Mouse (Mus musculus): Measurements from ENCODE around the gene Sstr5.

Gene Sstr5

GRCm38 (mm10) chr17:25474330-25475077 lies 22.6 kb downstream of the Sstr5 start:
- peak; percentile 64 to 72 for DNase-seq (ENCODE audit: low spot score in 2 of 2)

DNA sequence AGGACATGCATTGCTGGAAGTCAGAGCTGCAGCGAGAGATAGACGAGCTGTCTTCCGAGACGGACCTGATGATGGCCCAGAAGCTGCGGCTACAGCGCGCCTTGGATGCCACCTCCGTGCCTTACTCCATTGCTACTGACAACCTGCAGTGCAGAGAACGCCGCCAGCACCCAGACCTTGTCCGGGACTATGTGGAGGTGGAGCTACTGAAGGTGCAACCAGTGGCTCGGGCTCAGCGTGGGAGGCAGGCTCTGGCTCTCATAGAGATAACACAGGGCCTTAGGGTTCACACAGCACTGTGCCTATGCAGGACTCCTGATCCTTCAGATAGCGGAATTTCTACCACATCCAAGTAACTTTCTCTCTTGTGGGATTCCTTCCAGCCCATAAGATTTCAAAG lies 25.0 kb downstream of the Sstr5 start:
- no peak for DNase-seq (ENCODE audit: low spot score in 2 of 2)

DNA sequence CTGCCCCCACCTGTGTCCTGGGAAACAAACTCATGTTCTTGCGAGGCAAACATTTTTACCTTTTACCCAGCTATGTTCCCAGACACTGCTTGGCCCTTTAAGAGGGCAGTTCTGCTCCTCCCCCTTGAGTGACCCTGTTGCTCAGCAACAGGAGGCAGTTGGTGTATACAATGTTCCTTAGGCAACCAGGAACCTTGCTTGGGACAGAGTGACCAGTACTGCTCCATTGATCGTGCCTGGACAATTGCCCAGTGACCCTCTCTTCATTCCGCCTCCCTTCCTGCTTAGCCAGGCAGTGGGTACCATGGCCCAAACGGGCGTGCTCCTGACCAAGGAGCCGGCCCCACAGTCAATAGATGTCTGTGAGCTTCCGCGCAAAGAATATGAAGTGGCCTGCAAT lies 25.7 kb downstream of the Sstr5 start:
- DNase-seq (ENCODE audit: low spot score in 2 of 2), result peak; percentile 74 to 77

DNA sequence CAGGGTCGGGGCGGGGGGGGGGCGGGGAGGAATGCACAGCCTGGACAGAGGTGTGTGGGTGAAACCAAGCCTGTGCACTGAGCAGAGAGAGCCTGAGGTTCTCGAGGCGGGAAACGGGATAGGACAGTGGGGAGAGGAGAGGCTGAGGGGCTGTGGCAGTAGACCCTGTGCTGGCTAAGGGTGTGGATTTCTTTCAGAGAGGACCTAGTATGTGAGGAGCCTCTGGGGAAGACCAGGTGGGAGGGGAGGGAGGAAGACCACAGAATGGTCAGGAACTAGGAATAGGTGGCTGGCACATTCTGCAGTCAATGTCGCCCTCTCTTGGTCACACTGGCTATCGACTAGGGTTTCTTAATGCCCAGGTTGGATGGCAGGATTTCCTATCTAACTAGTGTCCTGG lies 27.3 kb downstream of the Sstr5 start:
- DNase-seq (ENCODE audit: low spot score in 2 of 2), result peak; percentile 73 to 84

- DNase-seq (ENCODE audit: low spot score in 2 of 2), result no peak
These were observed 28.8 kb downstream of the Sstr5 start for GRCm38 (mm10) chr17:25468301-25468700.

GRCm38 (mm10) chr17:25467781-25468180 lies 29.3 kb downstream of the Sstr5 start:
- no peak for DNase-seq (ENCODE audit: low spot score in 2 of 2)

DNA sequence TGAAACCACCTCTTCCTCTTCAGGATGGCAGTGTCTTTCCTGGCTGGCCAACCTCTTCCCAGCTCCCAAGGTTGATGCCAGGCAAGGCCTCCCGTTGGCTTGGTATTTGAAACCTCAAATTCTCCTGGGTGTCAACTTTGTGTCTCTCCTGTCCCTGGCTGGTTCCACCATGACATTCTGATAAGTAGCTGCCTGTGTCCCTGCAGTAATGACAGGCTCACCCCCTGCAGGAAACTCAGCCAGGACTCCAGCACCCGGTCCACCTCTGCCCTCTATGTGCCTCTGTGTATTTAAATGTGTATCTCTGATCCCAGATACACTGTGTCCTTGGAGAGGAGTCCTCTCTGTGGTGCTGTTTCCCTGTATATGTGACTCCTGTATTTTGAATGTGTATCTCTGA lies 30.8 kb downstream of the Sstr5 start:
- no peak for DNase-seq (ENCODE audit: low spot score in 2 of 2)

DNA sequence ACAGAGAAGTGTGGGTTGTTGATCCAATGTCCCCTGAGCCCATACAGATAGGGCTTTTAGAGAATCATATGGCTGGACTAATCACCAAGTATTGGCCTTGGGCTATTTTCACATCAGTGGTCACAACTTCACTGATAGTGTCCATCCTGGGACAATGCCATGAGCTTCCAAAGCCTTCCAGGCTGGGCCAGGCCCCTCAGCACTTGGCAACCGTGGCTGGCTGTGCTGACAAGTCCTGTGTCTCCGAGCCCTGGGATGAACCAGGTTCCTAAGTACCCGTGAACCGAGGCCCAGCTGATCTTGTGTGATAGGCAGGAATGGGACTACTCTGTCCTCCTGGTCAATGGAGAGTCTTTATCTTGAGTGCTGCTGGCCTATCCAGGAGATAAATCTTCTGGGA lies 33.0 kb downstream of the Sstr5 start:
- DNase-seq (ENCODE audit: low spot score in 2 of 2), result no peak

- DNase-seq (ENCODE audit: low spot score in 2 of 2), result no peak
These were observed 33.7 kb downstream of the Sstr5 start for GRCm38 (mm10) chr17:25463326-25463945.

DNA sequence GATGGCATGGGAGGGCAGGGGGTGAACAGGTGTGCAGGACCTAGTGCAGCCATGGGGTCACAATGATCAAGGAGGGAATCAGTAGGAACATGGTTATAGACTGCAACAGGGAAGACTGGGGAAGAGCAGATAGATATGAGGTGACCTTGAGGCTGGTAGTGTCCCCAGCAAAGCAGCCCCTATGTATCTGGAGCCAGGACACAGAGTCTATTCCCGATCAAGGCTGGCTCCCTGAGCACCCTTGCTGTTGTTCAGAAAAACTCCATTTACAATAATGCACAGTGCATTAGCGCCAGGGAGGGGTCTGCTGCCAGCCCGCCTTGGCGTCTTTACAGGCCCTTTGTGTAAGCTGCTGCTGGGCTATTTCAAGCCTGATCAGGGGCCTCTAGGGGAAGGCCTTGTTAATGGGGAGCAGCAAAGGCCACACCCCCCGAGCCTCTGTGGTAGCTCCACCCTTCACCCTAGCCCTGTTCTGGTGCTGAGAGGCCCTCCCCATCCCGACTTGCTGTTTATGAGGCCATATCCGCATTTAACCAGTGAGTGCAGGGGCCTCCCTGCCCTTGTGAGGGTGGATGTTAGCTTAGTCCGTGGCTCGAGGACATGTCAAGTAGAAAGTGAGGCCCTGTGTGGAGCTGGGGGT lies 34.7 kb downstream of the Sstr5 start:
- no peak for DNase-seq (ENCODE audit: low spot score in 2 of 2)

- peak; percentile 85 to 92 for DNase-seq (ENCODE audit: low spot score in 2 of 2)
These were observed 40.5 kb downstream of the Sstr5 start for GRCm38 (mm10) chr17:25456540-25456939.

- peak in 1 of 2 experiments; percentile 60 for DNase-seq (ENCODE audit: low spot score in 2 of 2)
These were observed 42.8 kb downstream of the Sstr5 start, which contains the start of gene Tekt4 for GRCm38 (mm10) chr17:25454272-25454671. Tekt4 (plus strand) TSS chr17:25454615.

- DNase-seq (ENCODE audit: low spot score in 2 of 2), result no peak
These were observed 44.7 kb downstream of the Sstr5 start for GRCm38 (mm10) chr17:25452246-25452965.

- DNase-seq (ENCODE audit: low spot score in 2 of 2), result no peak
These were observed 46.8 kb downstream of the Sstr5 start for GRCm38 (mm10) chr17:25450329-25450728.

- DNase-seq (ENCODE audit: low spot score in 2 of 2), result no peak
These were observed 49.2 kb downstream of the Sstr5 start for GRCm38 (mm10) chr17:25447865-25448264.

DNA sequence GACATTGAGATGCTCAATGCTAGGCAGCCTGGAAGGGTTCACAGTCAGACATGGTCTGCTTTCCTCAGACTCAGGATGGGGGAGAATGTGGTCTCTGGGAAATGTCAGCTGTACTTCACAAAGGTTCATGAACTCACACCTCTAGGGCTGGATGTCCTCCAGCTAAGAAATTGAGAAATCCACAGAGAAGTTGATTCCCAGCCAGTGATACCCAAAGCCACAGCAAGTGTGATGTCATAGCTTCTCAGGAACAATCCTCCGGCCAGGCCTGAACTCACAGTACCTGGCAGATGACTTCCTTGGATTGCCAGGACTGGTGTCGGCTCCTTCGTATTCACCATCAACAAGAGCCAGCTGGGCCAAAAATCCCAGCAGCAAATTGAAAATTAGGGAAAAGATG lies 51.2 kb downstream of the Sstr5 start:
- DNase-seq (ENCODE audit: low spot score in 2 of 2), result no peak

DNA sequence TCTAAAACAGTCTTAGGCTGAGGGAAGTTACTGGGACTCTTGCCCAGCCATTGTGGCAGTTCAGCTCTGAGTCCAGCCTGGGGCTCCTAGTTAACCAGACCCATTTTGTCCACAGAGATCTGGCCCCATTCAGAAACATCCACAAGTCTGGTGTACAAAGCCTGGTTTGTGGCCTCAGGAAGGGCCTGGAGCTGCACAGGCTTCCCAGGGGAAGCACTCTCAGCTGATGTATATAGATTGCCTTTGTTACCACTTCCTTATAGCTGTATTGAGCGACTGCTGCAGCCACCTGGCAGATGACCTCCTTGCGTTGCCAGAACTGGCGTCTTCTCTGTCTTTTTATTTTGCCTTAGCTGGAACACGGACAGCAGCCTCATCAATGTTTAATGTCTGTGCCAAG lies 52.0 kb downstream of the Sstr5 start:
- no peak for DNase-seq (ENCODE audit: low spot score in 2 of 2)

GRCm38 (mm10) chr17:25442889-25443288 lies 54.2 kb downstream of the Sstr5 start:
- no peak for DNase-seq (ENCODE audit: low spot score in 2 of 2)

- no peak for DNase-seq (ENCODE audit: low spot score in 2 of 2)
These were observed 55.7 kb downstream of the Sstr5 start for GRCm38 (mm10) chr17:25441417-25441816.
